9 mouse cellular contexts compared by ENCODE assay signal in the genomic region with DNA sequence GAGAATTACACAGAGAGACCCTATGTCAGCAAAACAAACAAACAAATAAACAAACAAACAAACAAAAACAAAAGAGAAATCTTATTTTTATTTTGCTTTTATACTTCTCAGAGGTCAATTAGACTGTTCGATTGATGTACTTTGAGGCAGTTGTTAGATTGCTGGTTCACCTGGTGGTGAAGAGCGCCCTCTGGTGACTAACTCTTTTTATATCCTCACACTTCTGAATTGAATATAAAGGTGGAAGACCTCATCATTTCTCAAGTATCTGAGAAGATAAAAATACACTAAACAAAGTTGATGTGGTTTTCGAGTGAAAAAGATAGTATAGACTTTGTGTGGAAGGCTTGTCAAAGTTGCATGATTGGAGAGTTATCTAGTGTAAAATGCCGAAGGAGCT. TPM values are rescaled to one million over a fixed set of nuclear protein-coding genes. Genes with fewer than 3 reads are reported as not detected.
A peak's percentile ranks its signal among the peaks of the same experiment; 100 is the strongest.
DNase-seq lines count a peak whose midpoint lies in the region; ATAC-seq lines count a peak whose summit lies in the region.
"Had no signal": no experiment of that assay in that cellular context is flagged by ENCODE, and none has a peak within 500 bp of the region (broad histone marks: within the 10 kb centered on the region; RNA-seq: fewer than 3 reads in every experiment).

No protein-coding gene starts in this region.

- H3K9me3 ChIP-seq in embryonic facial prominence, embryonic 14.5 days (ENCODE audit: control insufficient read depth, low read length), result no peaks in the 10 kb centered on the region
- H3K9me3 ChIP-seq: heart, embryonic 13.5 days had no signal

- H3K27me3 ChIP-seq in embryonic facial prominence, embryonic 14.5 days (replicated peaks; ENCODE audit: control insufficient read depth, insufficient read depth, low read length), result no peaks in the 10 kb centered on the region
- H3K27me3 ChIP-seq: heart, embryonic 13.5 days had no signal

- WGBS in embryonic facial prominence, embryonic 14.5 days, result 33% methylated on average over 4 of the region's 4 CpGs

- no peaks in the 10 kb centered on the region for H3K36me3 ChIP-seq in embryonic facial prominence, embryonic 14.5 days (ENCODE audit: control insufficient read depth, insufficient read depth, low read length)
- H3K36me3 ChIP-seq: heart, embryonic 13.5 days had no signal

- H3K4me1 ChIP-seq in embryonic facial prominence, embryonic 14.5 days (ENCODE audit: control insufficient read depth, insufficient read depth, low read length), result peaks cover 5% of the 10 kb centered on the region

- DNase-seq in cerebellum, adult 18-20 months, result peak; percentile 49 to 67
- peak; percentile 46 to 58 for DNase-seq in left cerebral cortex, postnatal 25 days (ENCODE audit: low spot score in 2 of 2)
- no peak for DNase-seq in left cerebral cortex, adult 8-10 months (ENCODE audit: low spot score in 2 of 2)
- DNase-seq in MN1 (ENCODE audit: low spot score), result peak; percentile 50
- peak; percentile 44 for DNase-seq in embryonic facial prominence, embryonic 14.5 days (ENCODE audit: low spot score)
- DNase-seq in mesoderm, embryonic 11.5 days (ENCODE audit: low read depth, low spot score), result peak; percentile 47

- H3K4me3 ChIP-seq in embryonic facial prominence, embryonic 14.5 days (ENCODE audit: low read depth, low read length), result no peak overlapping the region
- H3K4me3 ChIP-seq: heart, embryonic 13.5 days had no signal

- H3K9ac ChIP-seq in embryonic facial prominence, embryonic 14.5 days (ENCODE audit: low read depth, low read length), result no peak overlapping the region
- H3K9ac ChIP-seq: heart, embryonic 13.5 days had no signal

- no peak overlapping the region for H3K4me2 ChIP-seq in embryonic facial prominence, embryonic 14.5 days (ENCODE audit: low read depth, low read length)
- H3K4me2 ChIP-seq: heart, embryonic 13.5 days had no signal

- no peak overlapping the region for H3K27ac ChIP-seq in embryonic facial prominence, embryonic 14.5 days (replicated peaks; ENCODE audit: low read depth, low read length)
- H3K27ac ChIP-seq: heart, embryonic 13.5 days had no signal

- intact Hi-C loops in left cerebral cortex, postnatal 25 days (cut with DNase I), result loop anchor here (1.0 to 10.0 kb wide), 2 partner anchors 33 to 371 kb away; no protein-coding TSS in a partner anchor

- no peak for ATAC-seq in cerebellum, adult (ENCODE audit: insufficient number of reproducible peaks, low FRiP score, low TSS enrichment)
- ATAC-seq in embryonic facial prominence, embryonic 14.5 days (ENCODE audit: low read depth), result no peak
- ATAC-seq in megakaryocyte-erythroid progenitor cell, adult 5-6 weeks (replicated peaks; ENCODE audit: low FRiP score, low TSS enrichment, poor library complexity, severe bottlenecking), result no peak

RNA-seq across cellular contexts. Expression of a gene that starts 13.5 kb away (rescaled TPM):
- 10 to 100 TPM; 42.6 to 43.1 TPM for total RNA-seq in left cerebral cortex, postnatal 25 days (2021)
- total RNA-seq in left cerebral cortex, adult 8-10 months (2022), result 10 to 100 TPM; 41.2 to 47.4 (median 44.8) TPM
- 10.7 and 13.0 TPM in 2 replicates for polyA plus RNA-seq in embryonic facial prominence, embryonic 14.5 days (2014; fragmentation: Nextera tagmentation; extraction: Ambion mirVana)
- total RNA-seq in megakaryocyte-erythroid progenitor cell, adult 5-6 weeks (2014; fragmentation: Nextera tagmentation), result 46.9 and 49.2 TPM in 2 replicates
- 104 and 109 TPM in 2 replicates for total RNA-seq in megakaryocyte-erythroid progenitor cell, adult 5-6 weeks (2017)

Comparison
In these comparisons a context has a peak if more than half of its experiments do, and no peak if none do; other contexts are left out.
1. DNase-seq: peak in cerebellum, adult 18-20 months (2 of 2), left cerebral cortex, postnatal 25 days (2 of 2), MN1 (single experiment), embryonic facial prominence, embryonic 14.5 days (single experiment) and mesoderm, embryonic 11.5 days (single experiment); none in left cerebral cortex, adult 8-10 months (0 of 2).